ENCODE assay signal across 14 mouse cellular contexts in the genomic region with DNA sequence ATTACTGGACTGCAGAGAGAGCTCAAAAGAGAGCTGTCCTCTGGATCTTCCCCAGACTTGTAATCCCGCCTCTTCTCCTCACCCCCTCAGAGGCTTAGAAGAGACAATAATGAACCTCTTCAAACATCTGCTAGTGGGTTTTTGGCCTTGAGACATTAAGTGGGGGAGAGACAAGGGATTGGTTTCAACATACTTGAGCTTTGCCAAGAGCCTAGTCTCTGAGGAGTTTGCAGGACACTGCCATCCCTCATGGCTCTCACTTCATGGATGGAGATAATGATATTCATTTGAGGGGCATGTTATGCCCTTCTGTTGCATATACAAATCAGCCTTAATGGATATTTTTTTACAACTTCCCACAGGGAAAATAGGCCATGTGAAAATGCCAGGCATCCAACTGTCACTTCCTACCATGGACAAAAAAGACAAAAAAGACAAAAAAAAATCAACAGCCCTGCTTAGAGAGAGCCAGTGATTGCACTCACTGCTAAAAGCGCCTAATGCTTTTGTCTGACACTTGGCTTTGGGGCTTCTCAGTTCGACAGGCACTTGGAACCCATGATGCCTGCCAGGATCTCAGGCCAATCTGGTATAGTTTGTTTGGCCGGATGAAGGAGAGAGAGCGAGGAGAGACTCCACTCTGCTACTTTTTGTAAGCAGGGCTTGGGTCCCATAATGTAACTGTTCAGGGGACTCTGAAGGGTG.
DNase-seq lines count a peak whose midpoint lies in the region; ATAC-seq and TF ChIP-seq lines count a peak whose summit lies in the region.
"Had no signal": no experiment of that assay in that cellular context is flagged by ENCODE, and none has a peak within 500 bp of the region (broad histone marks: within the 10 kb centered on the region; RNA-seq: fewer than 3 reads in every experiment).

No protein-coding gene starts in this region.

- H3K27me3 ChIP-seq in forebrain, postnatal 0 days (ENCODE audit: insufficient read depth, low read length) = no peaks in the 10 kb centered on the region
- H3K27me3 ChIP-seq in forebrain, embryonic 13.5 days = no peaks in the 10 kb centered on the region
- no peaks in the 10 kb centered on the region for H3K27me3 ChIP-seq in hindbrain, embryonic 15.5 days
- no peaks in the 10 kb centered on the region for H3K27me3 ChIP-seq in hindbrain, embryonic 12.5 days
- no peaks in the 10 kb centered on the region for H3K27me3 ChIP-seq in midbrain, postnatal 0 days (ENCODE audit: insufficient read depth, low read length)
- no peaks in the 10 kb centered on the region for H3K27me3 ChIP-seq in midbrain, embryonic 15.5 days (replicated peaks)

- 44% methylated on average over 5 of the region's 5 CpGs for WGBS in forebrain, postnatal 0 days
- WGBS in forebrain, embryonic 13.5 days = 77% methylated on average over 5 of the region's 5 CpGs
- WGBS in hindbrain, embryonic 15.5 days = 73% methylated on average over 5 of the region's 5 CpGs
- 81% methylated on average over 5 of the region's 5 CpGs for WGBS in hindbrain, embryonic 12.5 days
- 74% methylated on average over 5 of the region's 5 CpGs for WGBS in midbrain, postnatal 0 days
- WGBS in midbrain, embryonic 15.5 days = 72% methylated on average over 5 of the region's 5 CpGs

- peak; percentile 78 for ATAC-seq in forebrain, postnatal 0 days
- ATAC-seq in forebrain, embryonic 13.5 days = no peak; the same call in 1 of the 2 replicates
- ATAC-seq in hindbrain, embryonic 15.5 days (ENCODE audit: low FRiP score, low read depth) = no peak
- no peak for ATAC-seq in hindbrain, embryonic 12.5 days (ENCODE audit: low FRiP score)
- no peak for ATAC-seq in midbrain, postnatal 0 days (ENCODE audit: low FRiP score)
- no peak for ATAC-seq in midbrain, embryonic 15.5 days (replicated peaks)
- ATAC-seq: liver, postnatal 0 days had no signal

- H3K27ac ChIP-seq in forebrain, postnatal 0 days (ENCODE audit: low read depth, low read length) = no peak overlapping the region
- no peak overlapping the region for H3K27ac ChIP-seq in forebrain, embryonic 13.5 days
- H3K27ac ChIP-seq in hindbrain, embryonic 15.5 days (replicated peaks) = 0 out of 2 replicates have a peak overlapping the region, but pooled peaks have one; percentile 48
- no peak overlapping the region for H3K27ac ChIP-seq in hindbrain, embryonic 12.5 days
- H3K27ac ChIP-seq in midbrain, postnatal 0 days (ENCODE audit: low read depth, low read length) = no peak overlapping the region
- no peak overlapping the region for H3K27ac ChIP-seq in midbrain, embryonic 15.5 days
- H3K27ac ChIP-seq: embryonic facial prominence, embryonic 10.5 days; heart, embryonic 10.5 days had no signal

- no peak overlapping the region for H3K4me2 ChIP-seq in forebrain, postnatal 0 days (ENCODE audit: low read depth)
- no peak overlapping the region for H3K4me2 ChIP-seq in forebrain, embryonic 13.5 days
- H3K4me2 ChIP-seq in hindbrain, embryonic 15.5 days = no peak overlapping the region
- H3K4me2 ChIP-seq in hindbrain, embryonic 12.5 days (replicated peaks) = no peak overlapping the region
- H3K4me2 ChIP-seq in midbrain, postnatal 0 days (ENCODE audit: low read depth, low read length, poor library complexity, severe bottlenecking) = no peak overlapping the region
- no peak overlapping the region for H3K4me2 ChIP-seq in midbrain, embryonic 15.5 days

- no peaks in the 10 kb centered on the region for H3K9me3 ChIP-seq in forebrain, postnatal 0 days (ENCODE audit: low read length)
- H3K9me3 ChIP-seq in forebrain, embryonic 13.5 days (replicated peaks) = no peaks in the 10 kb centered on the region
- no peaks in the 10 kb centered on the region for H3K9me3 ChIP-seq in hindbrain, embryonic 15.5 days
- no peaks in the 10 kb centered on the region for H3K9me3 ChIP-seq in hindbrain, embryonic 12.5 days (replicated peaks)
- H3K9me3 ChIP-seq in midbrain, postnatal 0 days (ENCODE audit: low read length) = no peaks in the 10 kb centered on the region
- H3K9me3 ChIP-seq in midbrain, embryonic 15.5 days = no peaks in the 10 kb centered on the region
- H3K9me3 ChIP-seq: embryonic facial prominence, embryonic 10.5 days; heart, embryonic 10.5 days had no signal

- no peaks in the 10 kb centered on the region for H3K36me3 ChIP-seq in forebrain, postnatal 0 days (ENCODE audit: insufficient read depth)
- no peaks in the 10 kb centered on the region for H3K36me3 ChIP-seq in forebrain, embryonic 13.5 days (ENCODE audit: poor library complexity, severe bottlenecking)
- no peaks in the 10 kb centered on the region for H3K36me3 ChIP-seq in hindbrain, embryonic 15.5 days
- no peaks in the 10 kb centered on the region for H3K36me3 ChIP-seq in hindbrain, embryonic 12.5 days
- H3K36me3 ChIP-seq in midbrain, postnatal 0 days (ENCODE audit: insufficient read depth, low read length) = no peaks in the 10 kb centered on the region
- no peaks in the 10 kb centered on the region for H3K36me3 ChIP-seq in midbrain, embryonic 15.5 days (replicated peaks)
- H3K36me3 ChIP-seq: embryonic facial prominence, embryonic 10.5 days; heart, embryonic 10.5 days had no signal

- H3K9ac ChIP-seq in forebrain, postnatal 0 days = no peak overlapping the region
- H3K9ac ChIP-seq in forebrain, embryonic 13.5 days = no peak overlapping the region
- no peak overlapping the region for H3K9ac ChIP-seq in hindbrain, embryonic 15.5 days
- no peak overlapping the region for H3K9ac ChIP-seq in hindbrain, embryonic 12.5 days
- H3K9ac ChIP-seq in midbrain, postnatal 0 days (replicated peaks; ENCODE audit: low read length, poor library complexity, severe bottlenecking) = no peak overlapping the region
- no peak overlapping the region for H3K9ac ChIP-seq in midbrain, embryonic 15.5 days
- H3K9ac ChIP-seq: liver, postnatal 0 days had no signal

- no peak overlapping the region for H3K4me3 ChIP-seq in forebrain, postnatal 0 days (ENCODE audit: low read depth, low read length)
- H3K4me3 ChIP-seq in forebrain, embryonic 13.5 days = no peak overlapping the region
- no peak overlapping the region for H3K4me3 ChIP-seq in hindbrain, embryonic 15.5 days
- no peak overlapping the region for H3K4me3 ChIP-seq in hindbrain, embryonic 12.5 days
- no peak overlapping the region for H3K4me3 ChIP-seq in midbrain, postnatal 0 days (ENCODE audit: low read depth, low read length)
- H3K4me3 ChIP-seq in midbrain, embryonic 15.5 days = no peak overlapping the region
- H3K4me3 ChIP-seq: embryonic facial prominence, embryonic 10.5 days; heart, embryonic 10.5 days had no signal

- TF ChIP-seq CTCF in forebrain, postnatal 0 days (IDR thresholded peaks at IDR 0.05; ENCODE audit: low read depth) = no peak
- TF ChIP-seq CTCF in midbrain, postnatal 0 days (IDR thresholded peaks at IDR 0.05) = no peak

- peak; percentile 41 for DNase-seq in forebrain, postnatal 0 days
- peak; percentile 68 for DNase-seq in midbrain, postnatal 0 days (ENCODE audit: low spot score)
- DNase-seq in right cerebral cortex, adult 2 months (ENCODE audit: low spot score in 2 of 2) = no peak
- DNase-seq: cerebellum, adult 11 months; kidney, postnatal 4 days; liver; liver, postnatal 0 days; midbrain, embryonic 14.5 days had no signal

- H3K4me1 ChIP-seq in forebrain, postnatal 0 days (ENCODE audit: insufficient read depth) = no peaks in the 10 kb centered on the region
- no peaks in the 10 kb centered on the region for H3K4me1 ChIP-seq in forebrain, embryonic 13.5 days
- H3K4me1 ChIP-seq in hindbrain, embryonic 15.5 days (replicated peaks) = 0 out of 2 replicates have a peak, but pooled peaks cover 4% of the 10 kb centered on the region
- H3K4me1 ChIP-seq in hindbrain, embryonic 12.5 days = no peaks in the 10 kb centered on the region; the same call in 1 of the 2 replicates
- H3K4me1 ChIP-seq in midbrain, postnatal 0 days (ENCODE audit: insufficient read depth, low read length) = 0 out of 2 replicates have a peak, but pooled peaks cover 5% of the 10 kb centered on the region
- H3K4me1 ChIP-seq in midbrain, embryonic 15.5 days = no peaks in the 10 kb centered on the region
- H3K4me1 ChIP-seq: embryonic facial prominence, embryonic 10.5 days had no signal

Comparison
In these comparisons a context has a peak if more than half of its experiments do, and no peak if none do; other contexts are left out.
1. DNase-seq: peak in forebrain, postnatal 0 days (single experiment) and midbrain, postnatal 0 days (single experiment); none in right cerebral cortex, adult 2 months (0 of 2).